Mouse (Mus musculus): ENCODE data around the gene Gm42957. TPM values are rescaled to one million over a fixed set of nuclear protein-coding genes. Genes with fewer than 3 reads are reported as not detected.

Gene Gm42957
- polyA plus RNA-seq, 1 experiment from 2014 or later = 0.04 TPM

- ATAC-seq (ENCODE audit: low FRiP score, low TSS enrichment) (peak; percentile 94), DNase-seq (ENCODE audit: low spot score) (peak; percentile 95)
- Histone ChIP-seq H3K27ac (replicated peaks) (peak within 1 kb of the TSS; percentile 85), H3K36me3 (ENCODE audit: control insufficient read depth, insufficient read depth, low read length) (peaks cover 3% of the 10 kb centered on the region; the same call in 1 of the 2 replicates), H3K27me3 (ENCODE audit: control insufficient read depth, insufficient read depth, low read length) (no peaks in the 10 kb centered on the region), H3K4me3 (ENCODE audit: low read depth, low read length) (peak within 1 kb of the TSS; percentile 68), H3K9ac (ENCODE audit: low read length) (peak within 1 kb of the TSS; percentile 77), H3K4me1 (replicated peaks; ENCODE audit: control insufficient read depth, insufficient read depth) (peaks cover 5% of the 10 kb centered on the region), H3K4me2 (replicated peaks; ENCODE audit: low read depth) (peak within 1 kb of the TSS; percentile 80), H3K9me3 (ENCODE audit: control insufficient read depth, low read length) (no peaks in the 10 kb centered on the region)
- TF ChIP-seq CTCF (IDR thresholded peaks at IDR 0.05; ENCODE audit: low read depth) (no peak), EP300 (optimal IDR thresholded peaks at IDR 0.05) (no peak)
- under 1% methylated on average over 48 of the region's 48 CpGs for WGBS
Observed at GRCm38 (mm10) chr3:96629729-96630600, 5.3 kb upstream of the Gm42957 start, which contains the start of gene Rbm8a. TSS of gene Rbm8a (plus strand) at chr3:96629933.

DNA sequence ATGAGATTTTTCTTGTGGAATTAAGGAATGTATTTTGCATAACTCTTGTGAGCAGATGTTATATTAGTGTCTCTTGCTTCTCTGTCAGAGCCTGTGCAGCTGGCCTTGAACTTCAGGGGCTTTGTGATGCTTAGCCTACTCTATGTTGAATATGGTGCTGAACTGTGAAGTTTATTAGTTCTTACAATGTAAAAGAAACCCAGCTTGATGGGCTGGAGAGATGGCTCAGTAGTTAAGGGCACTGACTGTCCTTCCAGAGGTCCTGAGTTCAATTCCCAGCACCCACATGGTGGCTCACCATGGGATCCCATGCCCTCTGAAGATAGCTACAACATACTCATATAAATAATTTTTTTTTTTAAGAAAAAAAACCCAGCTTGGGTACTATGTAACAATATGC, 3.2 kb upstream of the Gm42957 start:
- no peak for DNase-seq (ENCODE audit: low spot score)
- Histone ChIP-seq H3K36me3 (ENCODE audit: control insufficient read depth, insufficient read depth, low read length) (peaks cover 3% of the 10 kb centered on the region; the same call in 1 of the 2 replicates), H3K9ac (ENCODE audit: low read length) (no peak overlapping the region), H3K4me2 (replicated peaks; ENCODE audit: low read depth) (no peak overlapping the region), H3K4me3 (ENCODE audit: low read depth, low read length) (no peak overlapping the region), H3K27me3 (ENCODE audit: control insufficient read depth, insufficient read depth, low read length) (no peaks in the 10 kb centered on the region), H3K4me1 (replicated peaks; ENCODE audit: control insufficient read depth, insufficient read depth) (peaks cover 8% of the 10 kb centered on the region), H3K9me3 (ENCODE audit: control insufficient read depth, low read length) (no peaks in the 10 kb centered on the region), H3K27ac (replicated peaks) (no peak overlapping the region)
- no peak for ATAC-seq (ENCODE audit: low FRiP score, low TSS enrichment)
- TF ChIP-seq EP300 (optimal IDR thresholded peaks at IDR 0.05) (no peak), CTCF (IDR thresholded peaks at IDR 0.05; ENCODE audit: low read depth) (no peak)

- H3K36me3 ChIP-seq (ENCODE audit: control insufficient read depth, insufficient read depth, low read length) = peaks cover 7% of the 10 kb centered on the region
- DNase-seq (ENCODE audit: low spot score) (no peak), ATAC-seq (ENCODE audit: low FRiP score, low TSS enrichment) (no peak)
- no peak overlapping the region for H3K27ac ChIP-seq (replicated peaks)
- H3K4me3 ChIP-seq (ENCODE audit: low read depth, low read length) = no peak overlapping the region
- no peak overlapping the region for H3K9ac ChIP-seq (ENCODE audit: low read length)
- no peak for TF ChIP-seq CTCF (IDR thresholded peaks at IDR 0.05; ENCODE audit: low read depth)
- no peak for TF ChIP-seq EP300 (optimal IDR thresholded peaks at IDR 0.05)
- H3K4me2 ChIP-seq (replicated peaks; ENCODE audit: low read depth) = no peak overlapping the region
- H3K9me3 ChIP-seq (ENCODE audit: control insufficient read depth, low read length) = no peaks in the 10 kb centered on the region
- 48% methylated on average over 1 of the region's 1 CpGs for WGBS
- H3K4me1 ChIP-seq (replicated peaks; ENCODE audit: control insufficient read depth, insufficient read depth) = peaks cover 8% of the 10 kb centered on the region
- H3K27me3 ChIP-seq (ENCODE audit: control insufficient read depth, insufficient read depth, low read length) = no peaks in the 10 kb centered on the region
Observed at GRCm38 (mm10) chr3:96634015-96634414, 1.3 kb upstream of the Gm42957 start.

DNA sequence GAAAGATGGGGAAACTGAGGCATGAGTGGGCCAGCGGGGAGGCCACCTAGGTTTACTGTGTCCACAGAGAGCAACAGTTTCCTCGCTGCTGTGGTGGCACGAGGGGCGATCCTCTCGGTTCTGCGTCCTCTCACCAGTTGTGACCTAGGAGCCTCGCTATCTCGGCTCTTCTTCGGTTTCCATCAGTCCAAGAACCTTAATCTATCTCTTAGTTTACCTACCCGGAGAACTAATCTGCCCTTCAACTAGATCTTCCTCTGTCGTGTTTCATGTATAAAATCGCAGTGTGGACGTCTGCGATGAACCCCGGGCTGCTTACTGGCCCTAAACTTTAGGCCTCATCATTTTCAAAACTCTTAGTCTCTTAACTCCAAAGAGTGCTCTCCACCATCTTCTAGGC, 632 bp downstream of the Gm42957 start:
- peak overlapping the region; percentile 84 for H3K27ac ChIP-seq (replicated peaks)
- WGBS = 6% methylated on average over 15 of the region's 15 CpGs
- no peak for TF ChIP-seq EP300 (optimal IDR thresholded peaks at IDR 0.05)
- TF ChIP-seq CTCF (IDR thresholded peaks at IDR 0.05; ENCODE audit: low read depth) = no peak
- peak overlapping the region; percentile 93 for H3K9ac ChIP-seq (ENCODE audit: low read length)
- no peaks in the 10 kb centered on the region for H3K27me3 ChIP-seq (ENCODE audit: control insufficient read depth, insufficient read depth, low read length)
- DNase-seq (ENCODE audit: low spot score) (no peak), ATAC-seq (ENCODE audit: low FRiP score, low TSS enrichment) (no peak)
- peaks cover 8% of the 10 kb centered on the region for H3K36me3 ChIP-seq (ENCODE audit: control insufficient read depth, insufficient read depth, low read length)
- H3K9me3 ChIP-seq (ENCODE audit: control insufficient read depth, low read length) = no peaks in the 10 kb centered on the region
- peak overlapping the region; percentile 77 for H3K4me3 ChIP-seq (ENCODE audit: low read depth, low read length)
- H3K4me2 ChIP-seq (replicated peaks; ENCODE audit: low read depth) = peak overlapping the region; percentile 74
- peaks cover 7% of the 10 kb centered on the region for H3K4me1 ChIP-seq (replicated peaks; ENCODE audit: control insufficient read depth, insufficient read depth)

DNA sequence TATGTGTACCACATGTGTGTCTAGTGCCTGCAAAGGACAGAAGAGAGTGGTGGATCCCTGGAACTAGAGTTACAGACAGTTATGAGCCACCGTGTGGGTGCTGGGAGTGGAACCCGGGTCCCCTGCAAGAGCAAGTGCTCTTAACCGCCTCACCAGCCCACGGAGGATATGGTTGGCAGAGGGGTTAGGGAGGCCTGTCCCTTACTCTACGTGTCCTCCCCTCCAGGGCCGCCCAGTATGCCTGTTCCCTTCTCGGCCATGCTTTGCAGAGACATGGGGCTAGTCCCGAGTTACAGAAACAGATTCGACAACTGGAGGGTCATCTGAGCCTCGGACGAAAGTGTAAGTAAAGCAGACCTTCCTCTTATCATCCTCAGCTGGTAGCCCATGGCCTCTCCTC, 1.2 kb downstream of the Gm42957 start:
- Histone ChIP-seq H3K9me3 (ENCODE audit: control insufficient read depth, low read length) (no peaks in the 10 kb centered on the region), H3K4me3 (ENCODE audit: low read depth, low read length) (peak overlapping the region; percentile 77), H3K4me2 (replicated peaks; ENCODE audit: low read depth) (peak overlapping the region; percentile 74), H3K27ac (replicated peaks) (no peak overlapping the region), H3K27me3 (ENCODE audit: control insufficient read depth, insufficient read depth, low read length) (no peaks in the 10 kb centered on the region), H3K36me3 (ENCODE audit: control insufficient read depth, insufficient read depth, low read length) (peaks cover 8% of the 10 kb centered on the region), H3K9ac (ENCODE audit: low read length) (peak overlapping the region; percentile 93; the same call in 1 of the 2 replicates), H3K4me1 (replicated peaks; ENCODE audit: control insufficient read depth, insufficient read depth) (peaks cover 6% of the 10 kb centered on the region; the same call in 1 of the 2 replicates)
- ATAC-seq (ENCODE audit: low FRiP score, low TSS enrichment) = no peak
- no peak for DNase-seq (ENCODE audit: low spot score)
- WGBS = 75% methylated on average over 11 of the region's 11 CpGs
- TF ChIP-seq EP300 (optimal IDR thresholded peaks at IDR 0.05) (no peak), CTCF (IDR thresholded peaks at IDR 0.05; ENCODE audit: low read depth) (no peak)

GRCm38 (mm10) chr3:96639219-96639618, 3.9 kb downstream of the Gm42957 start:
- DNase-seq (ENCODE audit: low spot score) = peak; percentile 72
- Histone ChIP-seq H3K4me1 (replicated peaks; ENCODE audit: control insufficient read depth, insufficient read depth) (peaks cover 6% of the 10 kb centered on the region; the same call in 1 of the 2 replicates), H3K36me3 (ENCODE audit: control insufficient read depth, insufficient read depth, low read length) (peaks cover 10% of the 10 kb centered on the region), H3K27ac (replicated peaks) (no peak overlapping the region), H3K27me3 (ENCODE audit: control insufficient read depth, insufficient read depth, low read length) (no peaks in the 10 kb centered on the region), H3K9me3 (ENCODE audit: control insufficient read depth, low read length) (no peaks in the 10 kb centered on the region), H3K4me3 (ENCODE audit: low read depth, low read length) (no peak overlapping the region), H3K9ac (ENCODE audit: low read length) (no peak overlapping the region), H3K4me2 (replicated peaks; ENCODE audit: low read depth) (no peak overlapping the region)
- TF ChIP-seq EP300 (optimal IDR thresholded peaks at IDR 0.05) (no peak), CTCF (IDR thresholded peaks at IDR 0.05; ENCODE audit: low read depth) (peak; percentile 80)
- no peak for ATAC-seq (ENCODE audit: low FRiP score, low TSS enrichment)
- WGBS = 88% methylated on average over 1 of the region's 1 CpGs

Measured in stomach, postnatal 0 days (tissue).